Mouse (Mus musculus): ENCODE measurements around the gene Qars.

DNA sequence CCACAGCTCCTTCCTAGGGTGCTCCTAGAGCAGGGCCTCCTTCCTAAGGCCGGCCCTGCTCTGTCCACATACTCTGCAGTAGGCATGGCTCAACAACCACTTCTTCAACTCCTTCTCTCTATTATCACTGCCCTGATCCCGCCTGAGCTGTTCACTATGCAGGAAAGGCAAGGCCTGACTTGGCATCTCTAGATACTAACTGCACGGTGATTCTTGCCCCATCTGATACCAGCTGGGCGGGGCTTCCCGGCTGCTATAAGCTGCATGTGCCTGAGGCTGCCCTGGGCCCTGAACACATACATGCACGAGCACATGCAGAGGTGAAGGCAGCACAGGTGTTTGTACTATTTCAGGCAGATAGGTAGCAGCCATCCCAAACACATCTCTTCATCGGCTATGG, 56.6 kb downstream of the Qars start:
- no peak for TF ChIP-seq CTCF (IDR thresholded peaks at IDR 0.05; ENCODE audit: insufficient read depth, low read length)
- no peak for TF ChIP-seq POLR2A (IDR thresholded peaks at IDR 0.05; ENCODE audit: borderline replicate concordance, extremely low read depth, low read depth, low read length)
